Mouse (Mus musculus) stomach, embryonic 16.5 days (tissue): ENCODE data around the gene Edaradd. TPM values are rescaled to one million over a fixed set of nuclear protein-coding genes. Genes with fewer than 3 reads are reported as not detected.

Source experiments
- polyA plus RNA-seq: library from polyadenylated mRNA; unstranded; fragments of >200 nt; fragmentation: Nextera tagmentation; extraction: Ambion mirVana; gene quantifications from 2 replicates; pipeline ENCODE4 v1.2.1, GENCODE M21; 2015

The Edaradd gene
- polyA plus RNA-seq, 1 experiment from 2014 or later: 6.1 TPM

Other genes starting within 250 kb of the Edaradd start
- 4.0 and 129 TPM in 2 replicates for gene Actn2, start 179.7 kb downstream of the Edaradd start, polyA plus RNA-seq
- 17.5 and 19.2 TPM in 2 replicates for gene Heatr1, start 125.4 kb downstream of the Edaradd start, polyA plus RNA-seq
- gene Lgals8, start 55.5 kb downstream of the Edaradd start, polyA plus RNA-seq: 35.8 and 36.3 TPM in 2 replicates
- gene Ero1lb, start 45.4 kb upstream of the Edaradd start, polyA plus RNA-seq: 16.3 and 17.0 TPM in 2 replicates